In the genomic region with DNA sequence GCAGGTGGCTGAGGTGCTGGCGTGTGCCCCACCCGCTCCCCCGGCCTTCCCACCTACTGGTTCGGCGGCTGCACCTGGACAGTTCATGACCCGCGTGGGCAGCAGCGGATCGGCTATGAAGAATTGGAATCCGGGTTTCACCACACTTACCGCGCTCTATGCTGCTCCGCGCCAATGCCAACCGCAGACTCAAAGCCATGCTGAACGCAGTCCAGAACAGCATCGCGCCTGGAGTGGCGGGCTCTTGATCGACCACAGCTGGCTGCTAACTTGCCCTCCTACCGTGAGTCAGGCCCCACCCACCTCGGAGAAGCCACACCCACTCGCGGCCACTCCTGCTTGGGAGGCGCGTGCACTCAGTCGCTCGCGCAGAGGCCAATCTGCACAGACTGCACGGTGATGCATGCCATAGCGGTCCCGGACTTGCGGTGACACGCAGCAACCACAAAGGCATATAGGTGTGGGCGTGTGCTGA, we compare ENCODE assay signal across 8 mouse cellular contexts. TPM values are rescaled to one million over a fixed set of nuclear protein-coding genes. Genes with fewer than 3 reads are reported as not detected.
DNase-seq lines count a peak whose midpoint lies in the region; ATAC-seq lines count a peak whose summit lies in the region.

A gene (minus strand): TSS at position 419 of the 475 bp plus-strand sequence.

- no peaks in the 10 kb centered on the region for H3K36me3 ChIP-seq in hindbrain, embryonic 11.5 days (ENCODE audit: control insufficient read depth, insufficient read depth, low read length)

- peaks cover 26% of the 10 kb centered on the region for H3K27me3 ChIP-seq in hindbrain, embryonic 11.5 days (ENCODE audit: control insufficient read depth, insufficient read depth, low read length)

- H3K9ac ChIP-seq in hindbrain, embryonic 11.5 days (ENCODE audit: low read depth, low read length): no peak within 1 kb of the TSS; the same call in 1 of the 2 replicates

- 0 out of 2 replicates have a peak within 1 kb of the TSS, but pooled peaks have one; percentile 13 for H3K27ac ChIP-seq in hindbrain, embryonic 11.5 days (ENCODE audit: low read depth, low read length)

- H3K4me2 ChIP-seq in hindbrain, embryonic 11.5 days (replicated peaks; ENCODE audit: low read depth, low read length): peak within 1 kb of the TSS; percentile 42

- H3K9me3 ChIP-seq in hindbrain, embryonic 11.5 days (ENCODE audit: control insufficient read depth, low read length): no peaks in the 10 kb centered on the region

- 1% methylated on average over 35 of the region's 35 CpGs for WGBS in hindbrain, embryonic 11.5 days

- peaks cover 2% of the 10 kb centered on the region; the same call in 1 of the 2 replicates for H3K4me1 ChIP-seq in hindbrain, embryonic 11.5 days (replicated peaks; ENCODE audit: control insufficient read depth, insufficient read depth, low read length)

- peak within 1 kb of the TSS; percentile 24 for H3K4me3 ChIP-seq in hindbrain, embryonic 11.5 days (ENCODE audit: low read depth, low read length)

- peak; percentile 93 for DNase-seq in Muller cell, postnatal 12 days (ENCODE audit: inconsistent ontology term)
- peak; percentile 87 to 89 for DNase-seq in cerebellum, postnatal 10 days
- DNase-seq in frontal cortex, postnatal 10 days (ENCODE audit: low spot score in 2 of 2): peak; percentile 82 to 84
- DNase-seq in hindbrain, embryonic 11.5 days (ENCODE audit: low spot score): peak; percentile 78
- DNase-seq in layer of hippocampus, postnatal 14 days (ENCODE audit: low spot score in 2 of 2): peak; percentile 72 to 80
- DNase-seq in lung, postnatal 14 days: peak; percentile 89
- DNase-seq in retina, postnatal 7 days (ENCODE audit: low read depth, low spot score): peak; percentile 64
- DNase-seq in urinary bladder, adult 18-20 months (ENCODE audit: low spot score in 2 of 2): peak; percentile 92 to 97

- peak; percentile 41 for ATAC-seq in hindbrain, embryonic 11.5 days (ENCODE audit: low FRiP score)

RNA-seq across cellular contexts. Expression of the gene that starts here (rescaled TPM):
- polyA plus RNA-seq in hindbrain, embryonic 11.5 days (2014; fragmentation: Nextera tagmentation; extraction: Ambion mirVana): 8.6 and 9.5 TPM in 2 replicates
- total RNA-seq in layer of hippocampus, postnatal 14 days (2021): 10 to 100 TPM; 13.5 to 16.8 TPM

Comparison
In these comparisons a context has a peak if more than half of its experiments do, and no peak if none do; other contexts are left out.
1. Peak in every context shown above with its lines: DNase-seq, ATAC-seq, H3K4me3 ChIP-seq and H3K27ac ChIP-seq.